Mouse (Mus musculus) granulocyte monocyte progenitor cell, adult 5-6 weeks (primary cell): ENCODE measurements around the gene Zfp354c. TPM values are rescaled to one million over a fixed set of nuclear protein-coding genes. Genes with fewer than 3 reads are reported as not detected.
A peak's percentile ranks its signal among the peaks of the same experiment; 100 is the strongest.

Experiments used
- ATAC-seq: replicated peaks from 2 replicates; pipeline ENCODE4 v1.8.0; 2016; ENCODE audit warnings: mild to moderate bottlenecking, moderate TSS enrichment, inconsistent platforms; ENCODE audit not compliant: poor library complexity, severe bottlenecking
- total RNA-seq, 2 experiments: library from RNA; stranded (forward) in 1 of 2; stranded (reverse) in 1 of 2; fragments of 200-712, 200-1000 nt in 1 of 2; fragments of >200 nt in 1 of 2; fragmentation: Nextera tagmentation in 1 of 2; gene quantifications; 2 replicates each; pipeline ENCODE4 v1.2.3; 2014 to 2017

The Zfp354c gene
- total RNA-seq (2014; fragmentation: Nextera tagmentation) (0.15 and 2.3 TPM in 2 replicates), total RNA-seq (2017) (0.60 and 1.4 TPM in 2 replicates)

DNA sequence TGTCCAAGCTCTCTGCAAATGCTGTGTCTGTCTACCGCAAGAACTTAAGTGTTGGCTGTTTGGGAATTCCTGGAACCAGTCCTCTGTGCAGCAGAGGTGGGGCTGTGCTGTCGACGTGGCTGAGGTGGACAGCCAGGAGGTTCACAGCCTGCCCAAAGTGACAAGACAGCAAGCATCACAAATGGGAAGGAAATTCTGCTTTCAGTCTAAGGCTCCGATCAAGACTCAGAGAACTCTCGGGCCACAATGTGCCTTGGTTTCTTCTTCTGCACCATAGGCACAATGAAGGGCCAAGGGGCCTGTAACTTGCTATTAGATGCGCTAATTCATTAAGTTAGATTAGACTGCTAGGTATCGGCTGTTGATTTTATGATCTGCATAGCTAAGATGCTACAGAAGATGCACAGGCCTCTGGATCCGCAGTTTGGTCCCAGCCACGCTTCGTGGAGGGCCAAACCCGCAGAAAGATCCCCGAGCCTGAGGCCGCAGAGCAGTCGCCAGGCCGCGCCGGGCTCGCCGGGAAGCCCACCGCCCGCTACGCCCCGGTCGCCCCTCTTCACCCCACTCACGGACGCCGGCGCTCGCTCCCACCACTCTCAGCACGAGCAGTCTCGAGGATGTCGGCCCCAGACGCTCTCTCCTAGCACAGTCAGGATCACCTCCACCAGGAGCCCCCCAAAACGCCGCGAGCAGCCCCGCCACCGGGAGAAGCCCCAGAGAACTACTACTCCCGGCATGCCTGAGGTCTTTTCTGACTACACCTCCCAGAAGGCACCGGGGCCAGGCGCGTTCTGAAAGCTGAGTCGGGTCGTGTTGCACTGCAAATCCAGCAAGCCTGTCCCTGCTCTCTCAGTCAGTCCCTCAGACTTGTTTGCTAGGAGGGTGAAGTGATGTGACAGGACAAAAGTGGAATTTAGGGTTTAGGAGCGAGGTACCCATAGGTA is at the start of gene Zfp354c:
Gene Zfp354c (minus strand): TSS at position 715 of the 944 bp plus-strand sequence.
- ATAC-seq: peak; percentile 98

DNA sequence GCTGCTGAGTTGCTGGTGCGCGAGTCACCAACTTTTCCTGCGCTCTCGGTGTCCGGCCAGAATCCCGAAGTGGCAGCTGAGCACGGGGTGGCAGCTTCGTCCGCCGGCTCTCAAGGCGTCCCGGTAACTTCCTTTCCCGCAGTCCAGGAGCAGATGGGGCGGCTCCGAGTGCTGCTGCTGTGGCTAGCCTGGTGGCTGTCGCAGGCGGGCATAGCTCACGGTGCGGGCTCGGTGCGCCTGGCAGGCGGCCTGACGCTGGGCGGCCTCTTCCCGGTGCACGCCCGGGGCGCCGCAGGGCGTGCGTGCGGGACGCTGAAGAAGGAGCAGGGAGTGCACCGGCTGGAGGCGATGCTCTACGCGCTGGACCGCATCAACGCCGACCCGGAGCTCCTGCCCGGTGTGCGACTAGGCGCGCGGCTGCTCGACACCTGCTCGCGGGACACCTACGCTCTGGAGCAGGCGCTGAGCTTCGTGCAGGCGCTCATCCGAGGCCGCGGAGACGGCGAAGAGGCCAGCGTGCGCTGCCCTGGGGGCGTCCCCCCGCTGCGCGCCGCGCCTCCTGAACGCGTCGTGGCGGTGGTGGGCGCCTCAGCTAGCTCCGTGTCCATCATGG is 23.6 kb upstream of the Zfp354c start:
- ATAC-seq: peak; percentile 34

DNA sequence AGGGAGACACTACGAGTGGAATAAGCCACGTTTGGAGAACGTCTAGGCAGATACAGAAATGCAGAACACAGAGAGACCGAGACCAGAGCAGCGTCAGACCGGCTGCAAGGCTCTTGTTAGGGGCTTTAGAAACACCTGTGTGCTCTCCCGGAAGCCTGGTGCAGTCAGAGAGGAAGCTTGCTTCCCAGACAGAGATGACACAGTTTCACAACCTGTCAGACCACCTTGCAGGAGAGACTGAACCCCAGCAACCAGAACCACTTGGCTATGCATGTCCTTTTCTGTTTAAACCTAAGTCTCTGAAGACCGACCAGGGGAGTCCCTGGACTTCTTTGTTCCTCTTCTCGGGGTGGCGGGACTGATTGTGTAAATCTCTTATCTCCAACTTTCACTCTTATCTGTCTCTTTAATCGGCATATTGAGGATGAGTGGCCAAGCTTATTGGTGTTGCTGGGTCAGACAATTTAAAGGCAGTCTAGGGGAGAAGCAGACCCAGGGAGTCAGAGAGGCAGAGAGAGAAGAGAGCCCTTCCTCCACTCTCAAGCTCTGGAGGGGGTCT is 22.7 kb upstream of the Zfp354c start, which contains the start of gene Grm6:
Gene Grm6 (plus strand): TSS at position 509 of the 559 bp plus-strand sequence.
- ATAC-seq: peak; percentile 61

DNA sequence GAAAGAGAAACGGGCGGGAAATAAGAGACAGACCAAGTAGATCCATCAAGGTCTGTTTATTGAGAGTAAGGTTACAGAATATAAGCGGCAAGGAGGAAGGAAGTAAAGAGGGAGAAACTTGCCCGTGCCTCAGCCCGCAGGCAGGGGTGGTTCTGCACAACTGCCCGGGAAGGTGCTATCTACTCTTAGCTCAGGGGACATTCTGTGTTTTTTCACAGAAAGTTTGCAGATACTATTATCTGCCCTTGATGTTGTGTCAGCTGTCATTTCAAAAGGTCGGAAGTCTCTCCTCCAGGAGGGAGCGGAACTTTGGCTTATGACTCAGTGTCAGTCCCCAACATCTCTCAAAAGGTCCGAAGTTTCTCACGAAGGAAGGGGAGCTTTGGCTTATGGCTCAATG is 21.8 kb upstream of the Zfp354c start:
- no peak for ATAC-seq

DNA sequence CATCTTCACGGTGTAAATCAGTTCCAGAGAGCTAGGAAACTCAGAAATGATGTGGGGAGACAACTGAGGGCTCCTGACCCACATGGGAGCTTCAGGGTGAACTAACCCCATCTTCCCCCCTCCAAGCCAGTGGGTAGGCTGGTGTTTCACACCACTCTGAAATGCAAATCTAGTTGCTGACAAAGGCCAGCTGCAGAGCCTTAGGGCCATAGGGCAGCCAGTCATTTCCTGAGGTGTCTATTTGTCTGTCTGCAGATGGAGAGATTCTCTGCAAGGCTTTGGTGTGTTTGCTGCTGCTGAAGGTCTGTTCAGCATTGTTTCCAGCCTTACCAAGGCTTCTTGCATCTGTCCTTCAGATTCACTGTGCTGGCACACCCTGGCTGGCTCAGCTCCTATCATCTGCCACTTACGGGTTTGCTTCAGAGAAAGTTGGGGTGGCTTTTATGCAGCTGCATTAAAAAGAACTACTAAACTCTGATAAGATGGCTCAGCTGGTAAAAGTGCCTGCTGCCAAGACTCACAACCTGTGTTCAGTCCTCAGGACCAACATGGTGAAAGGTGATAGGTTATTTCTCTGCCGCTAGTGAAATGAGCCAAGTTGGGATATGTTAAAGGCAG is 21.1 kb upstream of the Zfp354c start:
- ATAC-seq: no peak

DNA sequence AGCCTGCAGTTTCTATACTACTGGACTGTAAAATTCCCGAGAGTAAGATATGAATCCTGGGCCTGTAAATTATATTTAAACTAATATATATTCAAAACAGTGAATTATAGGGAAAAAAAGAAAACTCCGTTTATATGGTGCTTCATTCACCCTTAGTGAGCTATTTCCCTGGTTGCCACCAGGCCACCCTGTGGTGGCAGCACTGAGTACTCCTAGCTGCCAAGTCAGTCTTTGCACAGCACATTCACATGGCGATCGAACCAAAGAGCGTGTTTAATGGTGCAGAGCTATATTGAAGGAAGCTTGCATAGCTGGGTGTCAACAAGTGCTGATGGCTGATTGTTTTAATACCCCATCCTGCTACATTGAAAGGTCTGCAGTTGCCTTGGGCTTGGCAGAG is 19.5 kb upstream of the Zfp354c start:
- no peak for ATAC-seq

DNA sequence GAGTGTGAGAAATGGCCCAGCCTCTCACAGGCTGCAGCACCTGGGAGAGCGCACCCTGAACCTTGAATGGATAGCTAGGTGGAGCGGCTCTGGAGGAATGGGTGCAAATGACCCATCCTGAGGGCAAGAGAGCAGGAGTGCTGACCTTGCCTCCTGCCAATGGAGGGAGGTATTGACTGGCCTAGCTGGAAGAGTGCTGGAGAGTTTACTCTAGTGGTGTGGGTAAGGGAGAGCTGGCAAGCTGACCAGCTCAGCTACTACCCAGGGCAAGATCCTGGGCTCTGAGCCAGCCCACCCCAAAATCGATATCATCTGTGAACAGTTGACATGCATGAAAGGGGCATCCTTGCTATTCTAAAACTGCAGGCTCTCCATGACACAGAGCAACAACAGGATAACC is 18.4 kb upstream of the Zfp354c start:
- ATAC-seq: no peak

DNA sequence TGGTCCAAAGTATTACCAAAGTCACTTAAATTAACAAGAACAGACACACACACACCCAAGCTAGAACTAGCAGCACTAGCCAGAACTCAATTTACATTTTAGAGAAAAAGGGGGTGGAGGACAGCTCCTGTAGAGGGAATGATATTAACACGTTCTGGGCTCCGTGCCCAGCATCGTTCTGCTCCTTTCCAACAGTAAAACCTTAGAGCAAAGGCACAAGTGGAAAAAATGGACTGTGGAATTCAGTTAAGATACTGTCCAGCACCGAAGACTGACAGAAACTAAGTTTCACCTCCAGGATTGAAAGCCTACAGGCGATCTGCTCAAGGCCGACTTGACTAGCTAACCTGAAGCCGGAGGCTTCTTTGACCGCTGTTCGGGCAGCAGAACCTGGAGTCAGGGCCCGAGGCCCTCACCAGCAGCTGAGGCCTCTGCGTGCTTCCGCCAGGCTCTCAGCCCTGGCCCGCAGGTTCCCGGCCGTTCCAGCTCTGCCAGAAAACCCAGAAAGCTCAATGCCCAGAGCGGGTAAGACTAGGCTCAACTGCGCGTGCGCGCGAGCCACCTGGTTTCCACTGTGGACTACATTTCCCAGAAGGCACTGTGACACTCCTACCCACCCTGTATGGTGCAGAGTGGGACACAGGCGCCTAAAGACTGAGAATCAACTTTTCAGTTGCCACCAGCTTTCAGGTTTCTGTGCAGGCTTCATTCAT is 13.7 kb upstream of the Zfp354c start, which contains the start of gene Zfp879:
Gene Zfp879 (minus strand): TSS at position 530 of the 713 bp plus-strand sequence.
- peak; percentile 96 for ATAC-seq

DNA sequence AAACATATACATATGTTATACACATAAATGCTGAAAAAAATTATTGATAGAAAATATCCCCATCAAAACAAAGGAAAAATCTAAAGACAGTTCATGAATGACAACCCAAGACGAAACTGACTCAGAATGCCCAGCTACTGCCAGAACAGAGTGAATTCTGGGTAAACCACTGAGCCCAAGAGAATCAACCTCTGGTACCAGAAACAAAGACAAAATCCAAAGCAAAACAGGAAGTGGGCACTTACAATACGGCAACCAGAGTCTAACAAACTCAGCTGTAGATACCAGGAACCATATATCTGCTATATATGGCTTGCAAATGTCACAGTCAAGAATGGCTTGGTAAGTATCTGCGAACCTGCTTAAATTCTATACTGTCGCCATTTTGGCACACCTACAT is 8.2 kb upstream of the Zfp354c start:
- ATAC-seq: peak; percentile 40

DNA sequence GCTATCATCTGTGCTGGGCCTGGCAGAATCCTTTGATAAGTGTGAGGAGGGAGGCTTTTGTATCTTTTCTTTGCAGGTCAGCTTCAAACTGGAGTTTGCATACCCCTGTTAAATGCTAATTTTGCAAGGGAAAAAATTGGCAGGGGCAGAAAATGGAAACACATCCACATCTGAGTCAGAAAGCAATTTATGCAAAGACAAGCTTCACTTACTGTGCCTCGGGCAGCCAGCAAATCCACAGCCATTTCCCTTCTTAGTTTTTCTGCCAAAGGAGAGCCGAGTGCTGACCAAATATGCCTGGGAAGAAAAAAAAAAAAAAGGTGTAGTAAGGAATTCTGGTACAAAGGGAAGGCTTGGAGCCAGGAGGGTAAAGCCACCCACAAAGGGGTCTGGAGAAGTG is 1.3 kb downstream of the Zfp354c start:
- ATAC-seq: no peak

DNA sequence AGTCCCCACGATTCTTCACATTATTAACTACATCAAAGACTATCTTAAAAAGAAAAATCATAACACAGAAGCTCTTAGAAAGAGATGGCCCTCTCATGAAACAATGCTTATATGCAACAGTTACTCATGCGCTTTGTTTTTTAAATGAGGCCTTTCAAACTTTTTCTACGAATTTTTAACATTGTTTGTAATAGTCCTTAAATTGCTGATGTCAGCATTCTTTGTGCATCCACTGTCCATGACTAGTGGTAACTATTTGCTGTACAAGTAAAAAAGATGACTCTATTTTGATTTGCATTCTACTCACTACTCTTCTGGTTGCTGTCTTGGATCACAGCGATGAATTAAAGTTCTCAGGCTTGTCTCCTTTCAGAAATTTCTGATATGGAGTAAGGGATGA is 13.3 kb downstream of the Zfp354c start:
- ATAC-seq: no peak

DNA sequence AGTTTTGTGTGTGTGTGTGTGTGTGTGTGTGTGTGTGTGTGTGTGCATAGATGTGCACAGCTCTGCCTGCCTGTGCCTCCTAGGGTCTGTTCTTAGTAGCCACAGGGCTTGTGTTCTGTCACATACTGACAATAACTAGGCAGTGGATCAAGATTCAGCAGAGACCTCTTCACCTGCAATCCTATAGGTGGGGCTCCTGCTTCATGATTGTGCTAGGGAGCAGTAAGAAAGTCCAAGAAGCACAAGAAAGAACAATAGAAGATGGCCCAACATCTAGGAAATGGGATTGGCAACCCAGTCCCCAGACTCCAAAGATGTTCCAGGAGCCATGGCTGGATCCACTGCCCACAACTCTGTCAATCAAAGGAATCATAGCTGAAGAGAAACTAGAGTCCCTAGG is 28.7 kb downstream of the Zfp354c start:
- ATAC-seq: no peak

DNA sequence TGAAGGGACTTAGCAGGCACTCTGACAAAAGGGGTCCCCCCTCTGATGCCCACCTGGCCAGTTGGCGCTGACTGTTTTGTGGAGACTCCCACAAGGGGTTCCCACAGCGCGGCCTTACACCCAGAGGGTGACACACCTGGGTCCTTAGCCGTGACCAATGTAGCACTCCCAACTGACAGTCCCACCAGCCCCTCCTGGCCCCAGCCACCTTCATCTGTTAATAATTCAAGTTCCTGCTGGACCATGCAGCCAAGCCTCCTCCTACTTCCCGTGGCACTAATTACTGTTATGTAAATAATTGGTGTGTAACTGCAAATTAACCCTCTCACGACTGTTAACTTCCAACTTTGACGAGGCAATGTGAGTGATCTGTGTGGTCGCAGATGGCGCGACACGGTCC is 29.9 kb downstream of the Zfp354c start:
- no peak for ATAC-seq

DNA sequence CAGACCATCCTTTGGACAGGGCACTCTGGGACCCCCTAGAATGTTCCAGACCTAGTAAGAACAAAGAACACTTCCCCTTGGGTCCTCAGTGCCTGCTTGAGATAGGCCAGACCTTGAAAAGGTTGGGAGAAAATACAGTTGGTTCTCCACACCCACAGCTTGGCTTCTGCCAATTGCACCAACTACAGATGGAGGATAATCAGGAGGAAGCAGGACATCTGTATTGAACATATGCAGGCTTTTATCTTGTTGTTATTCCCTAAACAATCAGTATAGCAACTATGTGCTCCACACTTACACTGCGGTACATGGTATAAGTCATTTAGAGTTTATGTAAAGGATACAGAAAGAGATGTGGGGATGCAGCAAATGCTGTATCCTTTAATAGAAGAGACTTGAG is 56.5 kb downstream of the Zfp354c start:
- no peak for ATAC-seq

DNA sequence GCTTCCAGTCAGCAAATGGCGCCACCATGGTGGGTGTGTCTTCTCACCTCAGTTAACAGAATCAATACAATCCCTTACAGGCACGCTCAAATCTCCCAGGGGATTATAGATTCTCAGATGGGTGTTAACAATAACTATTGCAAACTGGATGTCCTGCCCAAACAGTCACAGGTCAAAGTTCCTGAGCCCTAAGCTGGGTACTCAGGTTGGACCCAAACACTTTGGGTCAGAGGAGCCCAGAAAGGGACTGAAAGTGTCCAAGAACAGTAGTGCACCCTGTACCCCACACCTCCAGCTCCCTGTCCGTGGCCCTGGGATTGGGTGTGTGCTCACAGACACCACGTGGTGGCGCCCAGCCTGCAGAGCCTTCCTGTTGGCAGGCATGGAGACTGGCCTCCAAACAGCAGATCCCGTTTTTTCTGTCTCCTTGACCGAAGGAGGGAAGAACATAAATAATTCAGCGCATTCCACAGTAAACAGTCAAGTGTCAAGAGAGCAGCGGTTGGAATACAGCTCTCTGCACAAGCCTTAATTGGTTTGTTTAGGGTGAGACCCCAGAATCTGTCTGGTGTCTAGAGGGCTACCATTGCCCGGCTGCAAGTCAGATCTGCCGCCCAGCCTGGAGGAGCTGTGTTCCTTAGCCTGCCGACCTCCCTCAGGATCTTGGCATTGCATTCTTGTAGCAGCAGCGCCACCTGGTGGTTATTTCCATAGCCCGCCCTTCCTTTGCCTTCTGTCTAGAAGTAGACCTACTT is 58.4 kb downstream of the Zfp354c start:
- peak; percentile 84 for ATAC-seq

DNA sequence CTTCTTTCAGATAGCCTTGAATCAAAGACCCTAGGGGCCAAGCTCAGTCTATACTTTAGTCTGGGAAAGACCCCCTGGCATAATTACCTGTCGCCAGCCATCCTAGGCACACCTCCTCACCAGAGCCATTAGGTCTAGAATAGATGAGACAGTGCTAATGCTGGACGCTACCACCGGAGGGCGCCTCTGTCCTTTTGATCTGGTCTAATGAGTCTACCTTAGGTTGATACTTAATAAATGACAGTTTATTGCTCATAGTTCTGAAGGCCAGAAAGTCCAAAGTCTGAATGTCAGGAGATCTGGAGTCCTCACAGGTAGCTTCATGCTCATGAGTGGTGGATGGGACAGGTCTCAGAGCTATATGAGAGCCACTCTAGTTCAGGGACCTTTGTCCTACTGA is 60.5 kb downstream of the Zfp354c start:
- no peak for ATAC-seq

DNA sequence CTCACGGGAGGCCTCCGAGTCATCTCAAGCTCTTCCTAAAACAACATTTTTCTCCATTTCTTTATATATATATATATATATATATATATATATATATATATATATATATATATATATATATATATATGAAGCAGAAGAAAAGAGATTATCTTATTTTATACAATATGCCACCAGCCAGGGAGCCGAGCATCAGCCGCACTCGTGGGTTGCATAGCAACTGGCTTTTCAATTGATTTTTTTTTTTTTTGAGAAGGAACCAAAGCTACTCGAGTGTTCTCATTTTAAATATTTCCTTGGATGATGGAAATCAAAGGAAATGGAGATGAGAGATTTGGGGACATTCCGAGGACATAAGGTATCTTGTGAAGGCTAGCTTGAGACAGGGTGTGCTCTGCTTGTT is 61.1 kb downstream of the Zfp354c start:
- no peak for ATAC-seq
